Mouse (Mus musculus): ENCODE data around the gene Lonp1.
"Not testable (repeated sequence)": the region's sequence is repeated elsewhere in the genome, so short reads cannot be mapped to it uniquely, and the experiment has no call there.

Lonp1 gene

GRCm38 (mm10) chr17:56626260-56626659 is 427 bp downstream of the Lonp1 start:
- ATAC-seq (ENCODE audit: insufficient number of reproducible peaks, low FRiP score, low TSS enrichment), result 0 out of 2 replicates have a peak, but pooled peaks have one; percentile 3

- ATAC-seq (ENCODE audit: insufficient number of reproducible peaks, low FRiP score, low TSS enrichment), result no peak
Observed at GRCm38 (mm10) chr17:56625495-56625894, 1.2 kb downstream of the Lonp1 start.

DNA sequence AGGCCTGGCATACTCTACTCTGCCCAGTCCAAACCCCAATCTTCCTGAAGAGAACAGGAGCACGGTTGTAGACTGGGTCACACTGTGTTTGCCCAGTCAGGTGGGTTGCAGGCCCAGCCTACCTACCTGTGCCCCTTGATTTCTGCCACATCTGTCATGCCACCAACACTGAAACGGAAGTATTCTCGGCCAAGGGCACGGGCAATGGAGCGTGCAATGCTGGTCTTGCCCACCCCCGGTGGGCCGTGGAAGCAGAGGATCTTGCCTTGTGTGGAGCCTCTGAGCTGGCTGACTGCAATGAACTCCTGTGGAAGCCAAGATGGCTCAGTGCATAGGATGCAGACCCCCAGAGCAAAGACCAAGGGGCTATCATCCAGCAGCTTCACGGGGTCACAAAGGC is 9.1 kb downstream of the Lonp1 start:
- no peak for ATAC-seq (ENCODE audit: insufficient number of reproducible peaks, low FRiP score, low TSS enrichment)

- no peak for ATAC-seq (ENCODE audit: insufficient number of reproducible peaks, low FRiP score, low TSS enrichment)
Observed at GRCm38 (mm10) chr17:56616725-56617124, 10.0 kb downstream of the Lonp1 start.

GRCm38 (mm10) chr17:56615792-56616191 is 10.9 kb downstream of the Lonp1 start:
- ATAC-seq (ENCODE audit: insufficient number of reproducible peaks, low FRiP score, low TSS enrichment), result no peak

GRCm38 (mm10) chr17:56615136-56615784 is 11.4 kb downstream of the Lonp1 start:
- ATAC-seq (ENCODE audit: insufficient number of reproducible peaks, low FRiP score, low TSS enrichment), result no peak

DNA sequence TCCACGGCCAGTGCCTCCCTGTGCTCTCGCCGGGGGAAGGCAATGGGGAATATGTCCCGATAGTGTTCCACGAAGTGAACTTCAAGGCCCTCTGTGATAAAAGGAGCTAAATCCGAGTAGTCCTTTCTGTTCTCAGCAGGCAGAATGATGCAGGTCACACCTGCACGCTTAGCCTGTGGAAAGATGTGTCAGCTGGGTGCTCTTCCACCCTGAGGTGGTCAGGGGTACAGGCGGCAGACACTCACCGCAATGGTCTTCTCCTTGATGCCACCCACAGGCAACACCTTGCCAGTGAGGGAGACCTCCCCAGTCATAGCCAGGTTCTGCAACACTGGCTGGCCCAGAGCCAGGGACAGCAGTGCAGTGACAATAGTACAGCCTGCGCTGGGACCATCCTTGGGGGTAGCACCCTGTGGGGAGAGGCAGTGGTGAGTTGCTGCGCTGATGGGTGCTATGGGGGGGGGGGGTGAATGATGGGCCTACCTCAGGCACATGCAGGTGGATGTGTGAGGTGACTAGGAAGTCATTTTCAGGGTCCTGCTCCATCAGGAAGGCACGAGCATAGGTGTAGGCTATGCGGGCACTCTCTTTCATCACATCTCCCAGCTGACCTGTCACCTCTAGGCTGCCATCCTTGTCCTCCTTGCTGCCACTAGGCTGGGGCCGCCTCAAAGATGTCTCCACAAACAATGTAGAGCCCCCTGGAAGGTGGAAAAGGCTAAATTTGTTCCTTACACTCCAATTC is 12.1 kb downstream of the Lonp1 start:
- no peak for ATAC-seq (ENCODE audit: insufficient number of reproducible peaks, low FRiP score, low TSS enrichment)

- ATAC-seq (ENCODE audit: insufficient number of reproducible peaks, low FRiP score, low TSS enrichment), result not testable (repeated sequence)
Observed at GRCm38 (mm10) chr17:56613893-56614292, 12.8 kb downstream of the Lonp1 start.

DNA sequence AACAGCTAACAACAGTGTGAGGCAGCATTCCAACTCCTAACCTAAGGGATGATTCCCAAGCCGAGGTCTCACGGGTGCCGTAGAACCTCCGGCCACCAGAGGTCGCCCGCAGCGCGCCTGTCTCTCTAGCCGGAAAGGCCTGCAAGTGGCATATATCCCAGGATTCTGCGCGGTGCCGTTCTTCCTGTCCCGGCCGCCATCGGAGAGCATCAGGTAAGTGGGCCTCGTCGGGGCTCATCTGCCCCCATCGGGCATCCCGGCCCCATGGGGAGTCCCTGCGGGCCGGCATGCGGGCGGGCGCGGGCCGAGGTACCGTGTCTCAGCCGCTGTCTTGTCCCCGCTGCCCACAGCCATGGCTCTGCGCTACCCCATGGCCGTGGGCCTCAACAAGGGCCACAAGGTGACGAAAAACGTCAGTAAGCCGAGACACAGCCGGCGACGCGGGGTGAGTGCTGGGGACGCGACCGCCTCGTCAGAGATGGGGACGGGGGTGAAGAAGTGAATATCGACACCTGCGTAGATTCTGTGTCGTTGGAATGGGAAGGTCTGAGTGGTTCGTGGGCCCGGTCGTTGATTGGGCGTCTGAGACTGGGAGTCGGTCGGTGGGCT is 13.3 kb downstream of the Lonp1 start, which contains the start of gene Rpl36:
Gene Rpl36, plus strand, starts transcription at position 181 of the 609 bp plus-strand sequence.
- ATAC-seq (ENCODE audit: insufficient number of reproducible peaks, low FRiP score, low TSS enrichment), result peak; percentile 45; the same call in 1 of the 2 replicates

- ATAC-seq (ENCODE audit: insufficient number of reproducible peaks, low FRiP score, low TSS enrichment), result not testable (repeated sequence)
Observed at GRCm38 (mm10) chr17:56612565-56612939, 14.1 kb downstream of the Lonp1 start.

DNA sequence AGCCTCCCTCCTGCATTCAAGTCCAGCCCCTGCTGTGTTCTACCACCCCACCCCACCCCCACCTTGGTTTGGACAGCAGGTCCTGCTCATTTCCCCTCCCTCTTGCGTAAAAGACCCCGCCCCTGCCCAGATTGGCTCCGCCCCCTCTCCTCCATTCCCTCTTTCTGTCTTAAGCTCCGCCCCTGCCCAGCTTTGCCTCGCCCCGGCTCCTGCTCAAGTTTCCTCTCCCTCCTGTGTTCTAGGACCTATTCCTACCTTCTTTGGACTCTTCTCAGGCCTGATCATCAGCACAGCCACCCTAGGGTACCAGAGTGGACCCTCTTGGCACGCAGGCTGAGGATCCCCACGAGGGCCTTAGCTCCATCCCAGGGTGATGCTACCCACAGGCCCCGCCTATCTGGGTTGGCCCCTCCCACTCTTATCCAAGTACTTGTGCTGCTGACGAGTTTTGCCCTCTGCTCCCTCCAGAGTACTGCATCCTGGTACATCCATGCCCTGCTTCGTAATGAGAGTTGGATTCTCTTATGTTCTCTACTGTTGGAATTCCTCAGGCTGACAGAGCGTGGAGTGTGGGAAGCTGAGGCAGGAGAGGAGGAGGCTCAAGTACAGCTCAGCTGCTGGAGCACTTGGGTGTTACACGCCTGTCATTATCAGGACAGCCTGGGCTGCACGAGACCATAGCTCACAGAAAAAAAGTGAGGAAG is 14.7 kb downstream of the Lonp1 start:
- ATAC-seq (ENCODE audit: insufficient number of reproducible peaks, low FRiP score, low TSS enrichment), result no peak

DNA sequence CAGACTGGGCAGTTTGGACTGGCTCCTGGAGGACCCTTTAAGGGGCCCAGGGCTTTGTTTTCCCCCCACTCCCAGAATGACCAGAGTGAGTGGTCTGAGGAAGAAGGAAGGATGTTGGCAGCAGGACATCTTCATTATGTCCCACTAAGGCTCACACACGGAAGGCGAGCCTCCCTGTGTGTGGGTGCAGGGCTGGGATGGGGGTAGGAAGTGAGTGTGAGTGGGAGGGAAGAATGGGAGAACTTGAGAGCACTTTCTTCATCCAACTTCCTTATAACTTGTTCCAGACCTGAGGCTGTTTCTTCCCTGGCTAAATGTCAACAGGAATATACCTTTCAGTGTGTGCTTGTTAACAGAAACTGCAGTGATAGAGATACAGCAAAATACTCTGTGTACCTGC is 15.4 kb downstream of the Lonp1 start:
- ATAC-seq (ENCODE audit: insufficient number of reproducible peaks, low FRiP score, low TSS enrichment), result no peak

DNA sequence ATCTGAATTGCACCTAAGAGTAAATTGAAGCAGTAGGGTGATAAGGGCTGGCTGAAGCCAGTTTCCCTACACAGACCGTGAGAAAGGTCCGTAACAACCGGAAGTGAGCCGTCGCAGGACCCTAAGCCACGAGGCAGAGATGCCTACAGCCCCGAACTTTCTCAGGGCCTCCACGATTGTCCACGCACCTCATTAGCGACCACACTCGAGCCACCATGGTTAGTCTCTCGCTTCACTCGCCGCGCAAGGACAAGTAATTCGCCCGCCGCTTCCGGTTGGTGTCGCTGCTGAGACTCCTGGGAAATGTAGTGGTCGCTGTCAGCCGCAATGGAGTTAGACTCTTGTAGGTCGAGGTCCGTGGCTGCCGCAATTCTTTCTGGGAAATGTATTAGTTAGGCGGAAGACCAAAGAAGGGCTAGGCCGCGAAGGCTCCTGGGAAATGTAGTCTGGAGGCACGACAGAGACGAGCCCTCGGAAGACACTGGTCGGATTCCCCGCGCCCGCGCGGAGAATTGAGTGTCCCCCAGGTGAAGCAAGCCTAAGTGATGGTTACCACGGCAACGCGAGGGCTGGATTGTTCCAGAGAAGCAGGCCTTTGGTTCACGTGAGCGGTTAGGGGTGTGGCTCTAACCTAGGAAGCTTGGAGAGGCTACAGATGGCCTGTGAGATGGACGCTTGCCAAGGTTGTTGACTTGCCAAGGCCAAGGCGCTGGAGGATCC is 17.1 kb downstream of the Lonp1 start, which contains the start of gene 2410015M20Rik:
Gene 2410015M20Rik, minus strand, starts transcription at position 320 of the 720 bp plus-strand sequence.
- peak; percentile 85 for ATAC-seq (ENCODE audit: insufficient number of reproducible peaks, low FRiP score, low TSS enrichment)

GRCm38 (mm10) chr17:56608699-56609098 is 18.0 kb downstream of the Lonp1 start:
- no peak for ATAC-seq (ENCODE audit: insufficient number of reproducible peaks, low FRiP score, low TSS enrichment)

- no peak for ATAC-seq (ENCODE audit: insufficient number of reproducible peaks, low FRiP score, low TSS enrichment)
Observed at GRCm38 (mm10) chr17:56607521-56608062, 19.1 kb downstream of the Lonp1 start.

GRCm38 (mm10) chr17:56605431-56605830 is 21.3 kb downstream of the Lonp1 start:
- ATAC-seq (ENCODE audit: insufficient number of reproducible peaks, low FRiP score, low TSS enrichment), result no peak

DNA sequence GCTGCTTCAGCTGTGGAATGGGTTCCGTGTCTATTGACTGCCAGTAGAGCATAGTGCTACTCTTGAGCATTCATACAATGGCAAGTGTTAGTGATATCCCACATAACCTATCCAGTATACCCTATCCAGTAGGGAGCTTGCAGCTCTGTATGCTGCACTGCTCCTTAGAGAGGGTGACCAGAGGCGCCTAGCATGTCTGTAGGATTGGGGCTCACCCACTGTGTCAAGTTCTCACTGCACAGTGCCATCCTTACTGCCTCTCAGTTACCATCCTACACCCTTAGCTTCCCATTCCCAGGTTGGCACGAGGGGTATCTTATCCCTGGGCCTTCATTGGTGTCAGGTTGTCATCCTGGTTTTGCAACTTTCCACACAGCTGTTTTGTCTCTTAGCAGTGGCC is 22.3 kb downstream of the Lonp1 start:
- ATAC-seq (ENCODE audit: insufficient number of reproducible peaks, low FRiP score, low TSS enrichment), result no peak

DNA sequence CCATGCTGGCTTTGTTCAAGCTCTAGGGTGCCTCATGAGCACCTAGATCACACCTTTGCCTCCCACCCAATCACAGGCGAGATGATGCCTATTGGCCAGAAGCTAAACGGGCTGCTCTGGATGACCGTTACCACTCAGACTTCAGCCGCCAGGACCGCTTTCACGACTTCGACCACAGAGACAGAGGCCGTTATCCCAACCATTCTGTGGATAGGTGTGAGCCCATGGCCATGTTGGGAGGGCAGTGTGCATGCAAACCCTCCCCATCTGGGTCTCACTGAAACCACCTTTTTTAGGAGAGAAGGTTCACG is 22.7 kb downstream of the Lonp1 start:
- ATAC-seq (ENCODE audit: insufficient number of reproducible peaks, low FRiP score, low TSS enrichment), result no peak

- ATAC-seq (ENCODE audit: insufficient number of reproducible peaks, low FRiP score, low TSS enrichment), result no peak
Observed at GRCm38 (mm10) chr17:56603186-56604069, 23.3 kb downstream of the Lonp1 start.

Measured in cerebellum, adult (tissue).